Mouse (Mus musculus): ENCODE results near the gene Ppp2r5c.
A peak's percentile ranks its signal among the peaks of the same experiment; 100 is the strongest.

Gene Ppp2r5c

GRCm38 (mm10) chr12:110566366-110566765, 119.4 kb downstream of the Ppp2r5c start:
- no peak for DNase-seq

- DNase-seq = no peak
Observed at GRCm38 (mm10) chr12:110571050-110571449, 124.1 kb downstream of the Ppp2r5c start.

DNA sequence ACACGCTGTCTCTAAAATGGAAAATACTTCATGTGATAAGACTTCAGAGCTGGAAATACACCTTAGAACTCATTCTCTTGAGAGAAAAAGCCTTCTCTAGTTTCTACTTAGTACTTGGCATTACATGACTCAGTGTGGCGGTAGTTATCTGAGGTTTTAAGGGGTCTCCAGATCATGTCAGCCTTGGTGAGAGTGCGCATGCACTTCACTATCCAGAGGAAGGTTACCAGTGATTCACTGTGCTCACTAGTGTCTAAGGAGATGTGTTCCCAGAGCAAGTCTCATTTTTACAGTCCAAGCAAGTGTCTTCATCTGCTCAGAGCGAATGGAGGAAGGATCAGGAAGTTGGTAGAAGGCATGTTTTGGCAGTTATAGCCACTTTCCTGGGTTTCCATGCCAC, 125.4 kb downstream of the Ppp2r5c start:
- DNase-seq = no peak

DNA sequence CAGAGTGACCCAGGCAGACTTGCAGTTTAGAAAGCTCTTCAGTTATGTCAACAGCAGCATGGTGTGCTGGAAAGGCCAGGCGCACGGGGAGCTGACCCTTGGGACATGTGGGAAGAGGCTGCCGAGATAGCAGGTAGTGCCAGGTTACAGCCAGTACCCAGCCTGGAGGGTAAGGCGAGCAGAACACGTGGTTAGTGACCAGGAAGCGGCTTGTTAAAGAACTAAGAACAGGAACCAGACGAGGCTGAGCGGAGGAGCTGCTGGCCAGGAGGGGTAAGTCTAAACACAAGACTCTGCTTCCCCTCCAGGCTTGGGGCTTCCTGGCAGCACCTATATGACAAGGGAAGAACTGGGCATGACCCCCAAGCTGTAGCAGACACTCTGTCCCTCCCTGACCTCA, 126.7 kb downstream of the Ppp2r5c start:
- DNase-seq = no peak

GRCm38 (mm10) chr12:110575926-110576325, 129.0 kb downstream of the Ppp2r5c start:
- DNase-seq = no peak

DNA sequence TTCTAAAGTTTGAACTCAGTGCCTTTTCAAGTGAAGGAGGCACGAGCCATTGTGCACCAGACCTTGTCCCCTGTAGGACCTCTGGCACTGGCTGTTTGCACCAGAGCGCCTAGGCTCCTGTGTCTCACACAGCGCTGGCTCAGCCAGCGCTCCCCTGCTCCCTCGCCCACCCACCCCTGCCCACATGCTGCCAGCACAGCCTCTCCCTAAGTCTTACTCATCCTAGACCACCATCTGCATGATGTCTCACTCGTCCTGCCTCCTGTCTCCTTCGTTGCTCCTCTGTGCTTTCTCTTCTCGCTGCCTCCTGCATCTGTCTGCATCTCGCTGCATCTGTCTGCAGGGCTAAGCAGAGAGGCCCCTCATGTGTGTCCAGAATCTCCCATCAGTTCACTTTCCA, 131.4 kb downstream of the Ppp2r5c start:
- no peak for DNase-seq

DNA sequence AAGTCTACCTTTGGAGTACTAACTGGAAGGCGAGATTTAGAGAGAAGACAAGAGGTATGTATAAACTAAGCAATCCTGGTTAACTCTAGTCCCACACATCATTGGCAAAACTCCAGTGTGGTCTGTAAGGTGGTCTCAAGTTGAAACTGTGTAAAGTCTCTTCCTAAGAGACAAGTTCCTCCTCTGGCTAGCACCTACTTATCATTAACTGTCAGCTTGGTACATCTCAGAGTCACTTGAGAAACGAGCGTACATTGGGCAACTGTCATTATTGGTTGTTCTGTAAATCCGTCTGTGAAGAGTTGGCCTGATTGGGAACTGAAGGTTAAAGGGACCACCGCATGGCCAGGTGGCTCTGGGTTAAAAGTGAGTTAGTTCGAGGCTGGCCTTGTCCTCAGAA, 141.7 kb downstream of the Ppp2r5c start:
- no peak for DNase-seq

- DNase-seq = no peak
Observed at GRCm38 (mm10) chr12:110590804-110591259, 143.9 kb downstream of the Ppp2r5c start.

DNA sequence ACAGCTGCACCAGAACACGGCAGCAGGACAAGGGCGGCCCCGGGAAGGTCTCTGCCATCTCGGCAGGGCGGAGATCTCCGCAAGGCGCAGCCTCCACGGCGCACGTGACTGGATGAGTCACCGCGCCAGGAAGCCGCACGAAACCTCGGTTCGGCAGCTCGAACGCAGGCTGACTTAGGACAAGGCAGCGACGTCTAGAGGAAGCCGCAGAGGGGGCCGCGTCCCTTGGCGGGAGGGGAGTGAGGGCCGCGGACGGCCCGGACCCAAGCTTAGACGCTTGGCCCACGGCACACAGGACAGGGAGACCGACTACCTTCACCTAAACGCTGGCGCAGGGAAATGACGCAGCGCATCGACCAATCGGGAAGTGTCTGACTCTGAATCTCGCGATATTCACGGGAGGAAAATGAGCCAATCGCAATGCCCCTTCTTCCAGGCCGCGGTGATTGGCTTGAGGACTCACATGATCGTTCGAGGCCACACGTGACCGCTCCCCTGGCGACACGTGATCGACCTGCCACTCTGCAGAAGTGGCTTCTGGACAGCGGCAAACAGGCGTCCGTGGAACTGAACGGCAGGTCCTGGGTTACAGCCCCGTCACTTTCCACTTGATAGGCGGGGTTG, 144.5 kb downstream of the Ppp2r5c start:
- peak; percentile 97 for DNase-seq

DNA sequence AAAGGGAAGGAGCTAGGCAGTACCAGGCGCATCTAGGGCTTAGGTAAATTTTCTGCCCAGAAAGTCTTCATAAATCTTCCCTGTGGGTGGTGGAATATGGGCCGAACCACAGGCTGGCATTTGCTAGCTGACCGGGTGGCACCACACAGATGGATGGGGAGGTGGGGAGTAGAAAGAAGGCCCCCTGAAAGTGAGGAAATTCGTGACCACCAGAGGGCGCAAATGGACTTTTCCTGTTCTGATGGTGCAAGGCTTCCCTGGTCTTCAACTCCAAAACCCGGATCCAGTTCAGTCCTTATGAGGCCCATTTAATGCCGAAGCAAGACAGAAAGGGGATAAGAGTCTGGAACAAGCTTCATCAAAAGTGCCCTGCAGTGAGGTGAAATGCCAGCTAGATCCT, 151.6 kb downstream of the Ppp2r5c start:
- DNase-seq = peak; percentile 75

DNA sequence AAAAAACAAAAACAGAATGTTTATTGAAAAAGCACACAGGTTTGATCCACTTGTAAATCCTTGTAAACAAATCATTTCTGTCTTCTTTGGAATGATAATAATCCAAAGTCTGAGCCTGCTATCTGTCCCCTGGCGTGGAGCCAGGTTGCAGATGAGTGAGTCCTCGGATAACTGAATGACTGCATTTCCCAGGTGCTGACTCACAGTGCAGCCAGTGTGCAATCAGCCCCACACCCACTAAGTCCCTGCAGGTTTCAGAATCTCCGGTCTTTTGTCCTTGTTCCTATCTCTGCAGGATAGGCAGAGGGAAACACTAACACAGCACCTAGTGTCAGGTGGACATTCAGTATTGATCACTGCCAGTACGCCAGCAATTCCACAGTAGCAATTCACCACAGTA, 152.9 kb downstream of the Ppp2r5c start:
- DNase-seq = no peak

- no peak for DNase-seq
Observed at GRCm38 (mm10) chr12:110600225-110600991, 153.5 kb downstream of the Ppp2r5c start.

GRCm38 (mm10) chr12:110601241-110602218, 154.6 kb downstream of the Ppp2r5c start, which contains the start of gene Dync1h1:
Gene Dync1h1 (plus strand): TSS chr12:110601452.
- peak; percentile 96 for DNase-seq

- no peak for DNase-seq
Observed at GRCm38 (mm10) chr12:110606161-110606560, 159.2 kb downstream of the Ppp2r5c start.

GRCm38 (mm10) chr12:110606676-110607075, 159.8 kb downstream of the Ppp2r5c start:
- DNase-seq = no peak

- DNase-seq = no peak
Observed at GRCm38 (mm10) chr12:110608460-110609152, 161.7 kb downstream of the Ppp2r5c start.

DNA sequence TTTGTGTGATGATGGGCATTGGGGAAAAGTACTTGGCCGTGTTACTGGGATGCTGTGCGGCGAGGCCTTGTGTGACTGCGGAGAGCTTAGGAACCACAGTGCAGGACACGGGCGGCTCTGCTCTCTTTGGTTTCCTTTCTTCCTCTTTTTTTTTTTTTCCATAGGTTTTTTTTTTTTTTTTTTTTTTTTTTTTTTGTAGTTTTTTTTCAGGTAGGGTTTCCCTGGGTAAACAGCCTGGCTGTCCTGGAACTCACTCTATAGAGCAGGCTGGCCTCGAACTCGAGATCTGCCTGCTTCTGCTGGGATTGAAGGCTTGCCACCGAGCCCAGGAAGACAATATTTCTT, 162.2 kb downstream of the Ppp2r5c start:
- DNase-seq = no peak

GRCm38 (mm10) chr12:110610713-110611112, 163.8 kb downstream of the Ppp2r5c start:
- no peak for DNase-seq

DNA sequence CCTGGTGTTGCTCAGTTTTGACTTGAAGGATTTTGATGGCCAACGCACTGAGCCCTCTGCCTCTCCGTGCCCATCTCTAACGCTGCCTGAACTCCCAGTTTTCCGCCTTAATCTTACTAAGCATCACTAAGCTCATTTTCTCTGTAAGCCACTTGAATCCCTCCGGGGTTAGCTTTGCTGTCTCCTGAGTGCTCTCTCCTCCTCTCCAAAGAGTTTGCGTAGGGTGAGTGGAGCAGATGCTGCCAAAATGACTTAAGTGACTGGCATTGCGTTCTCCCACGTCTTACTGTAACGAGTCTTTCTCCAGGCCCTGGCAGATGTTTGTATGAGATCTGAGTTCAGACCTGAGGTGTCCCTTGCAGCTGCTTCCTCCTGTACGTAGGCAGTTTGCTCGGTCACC, 183.1 kb downstream of the Ppp2r5c start:
- no peak for DNase-seq
